Mouse (Mus musculus) stomach, embryonic 16.5 days (tissue): ENCODE data around the gene Sun3. TPM values are rescaled to one million over a fixed set of nuclear protein-coding genes. Genes with fewer than 3 reads are reported as not detected.

Experiments
- ATAC-seq: fragments of 200-750 bp; cut with Nextera tagmentation; 2 replicates; pipeline ENCODE4 v1.8.0; 2017; ENCODE audit warnings: moderate number of reproducible peaks, moderate TSS enrichment; ENCODE audit not compliant: insufficient read depth, low FRiP score
- H3K27ac ChIP-seq: fragments of 300-500 bp; sonication (generic); 2 replicates; pipeline ENCODE4 v1.5.1; 2014; ENCODE audit warnings: low read length
- H3K27me3 ChIP-seq: fragments of 300-500 bp; sonication (generic); 2 replicates; pipeline ENCODE4 v1.6.1; 2014; ENCODE audit warnings: low read length, control low read depth, mixed read lengths; ENCODE audit not compliant: control insufficient read depth, insufficient read depth
- H3K36me3 ChIP-seq: fragments of 300-500 bp; sonication (generic); 2 replicates; pipeline ENCODE4 v1.6.1; 2014; ENCODE audit warnings: low read length; ENCODE audit not compliant: control insufficient read depth, insufficient read depth
- H3K4me1 ChIP-seq: fragments of 300-500 bp; sonication (generic); 2 replicates; pipeline ENCODE4 v1.6.1; 2014; ENCODE audit warnings: low read length, control low read depth, mixed read lengths; ENCODE audit not compliant: control insufficient read depth, insufficient read depth
- H3K4me2 ChIP-seq: fragments of 300-500 bp; sonication (generic); 2 replicates; pipeline ENCODE4 v1.6.1; 2014; ENCODE audit warnings: low read depth, low read length, mixed read lengths
- H3K4me3 ChIP-seq: fragments of 300-500 bp; sonication (generic); replicated peaks from 2 replicates; pipeline ENCODE4 v1.5.1; 2014; ENCODE audit warnings: mild to moderate bottlenecking, low read length
- H3K9ac ChIP-seq: fragments of 300-500 bp; sonication (generic); 2 replicates; pipeline ENCODE4 v1.6.1; 2014; ENCODE audit warnings: low read length
- H3K9me3 ChIP-seq: fragments of 300-500 bp; sonication (generic); replicated peaks from 2 replicates; pipeline ENCODE4 v1.6.1; 2016; ENCODE audit warnings: low read length, control low read depth; ENCODE audit not compliant: control insufficient read depth
- WGBS: fragments of 180-500 bp; shearing (Covaris S2); extraction: QIAGEN DNeasy Blood & Tissue Kit; methylation state at CpG from one replicate; pipeline ENCODE4 v1.1.7; 2014; 5-methylcytosine and 5-hydroxymethylcytosine counted together
- polyA plus RNA-seq: library from polyadenylated mRNA; unstranded; fragments of >200 nt; fragmentation: Nextera tagmentation; extraction: Ambion mirVana; gene quantifications from 2 replicates; pipeline ENCODE4 v1.2.1, GENCODE M21; 2015

The Sun3 gene
- 0.15 and 0.84 TPM in 2 replicates for polyA plus RNA-seq

DNA sequence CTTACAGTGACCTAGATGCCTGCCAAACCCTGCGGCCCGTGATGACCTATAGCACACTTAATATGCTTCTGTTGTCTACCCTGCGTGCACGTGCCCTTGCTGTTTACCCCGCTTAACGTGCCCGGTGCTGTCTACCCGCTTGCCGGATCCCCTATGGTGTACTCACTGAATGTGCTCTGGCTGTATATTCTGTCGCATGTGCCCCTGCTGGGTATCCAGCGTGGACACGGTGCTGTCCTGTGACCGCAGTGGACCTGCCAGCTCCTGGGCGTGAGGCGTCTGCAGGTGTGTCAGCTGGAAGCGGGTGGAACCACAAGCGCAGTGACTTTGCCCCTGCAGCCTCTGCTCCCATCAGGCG, at the start of gene Sun3:
TSS of gene Sun3 (minus strand) at position 289 of the 358 bp plus-strand sequence.
- H3K4me2 ChIP-seq, result peak within 1 kb of the TSS; percentile 78
- peak within 1 kb of the TSS; percentile 36 for H3K9ac ChIP-seq
- H3K27me3 ChIP-seq, result no peaks in the 10 kb centered on the region
- no peaks in the 10 kb centered on the region for H3K9me3 ChIP-seq
- no peaks in the 10 kb centered on the region for H3K36me3 ChIP-seq
- no peaks in the 10 kb centered on the region for H3K4me1 ChIP-seq
- H3K4me3 ChIP-seq, result peak within 1 kb of the TSS; percentile 60
- peak; percentile 72 for ATAC-seq
- no peak within 1 kb of the TSS for H3K27ac ChIP-seq
- WGBS, result 1% methylated on average over 18 of the region's 18 CpGs

DNA sequence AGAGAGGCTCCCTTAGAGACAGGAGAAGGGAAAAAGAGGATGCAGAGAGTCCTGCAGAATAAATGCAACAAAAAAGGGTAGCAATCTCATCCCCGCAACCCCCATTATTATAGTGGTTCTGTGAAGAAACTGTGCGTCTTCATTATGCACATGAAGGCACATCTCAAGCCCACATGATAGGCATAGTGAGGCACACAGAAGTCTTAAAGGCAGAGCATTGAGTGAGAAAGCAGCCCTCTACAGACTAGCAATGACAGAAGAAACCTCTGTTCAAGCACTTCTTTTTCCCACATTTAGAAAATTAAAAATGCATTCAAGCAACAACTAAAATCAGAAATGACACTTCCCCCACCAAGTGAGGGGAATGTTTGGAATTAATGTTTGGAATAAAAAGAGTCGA, 27.7 kb upstream of the Sun3 start:
- no peak overlapping the region for H3K9ac ChIP-seq
- H3K27me3 ChIP-seq, result no peaks in the 10 kb centered on the region
- no peaks in the 10 kb centered on the region for H3K4me1 ChIP-seq
- H3K4me2 ChIP-seq, result no peak overlapping the region
- H3K36me3 ChIP-seq, result no peaks in the 10 kb centered on the region
- H3K4me3 ChIP-seq, result no peak overlapping the region
- H3K9me3 ChIP-seq, result no peaks in the 10 kb centered on the region
- ATAC-seq, result no peak
- H3K27ac ChIP-seq, result no peak overlapping the region
- WGBS, result 86% methylated on average over 3 of the region's 3 CpGs

DNA sequence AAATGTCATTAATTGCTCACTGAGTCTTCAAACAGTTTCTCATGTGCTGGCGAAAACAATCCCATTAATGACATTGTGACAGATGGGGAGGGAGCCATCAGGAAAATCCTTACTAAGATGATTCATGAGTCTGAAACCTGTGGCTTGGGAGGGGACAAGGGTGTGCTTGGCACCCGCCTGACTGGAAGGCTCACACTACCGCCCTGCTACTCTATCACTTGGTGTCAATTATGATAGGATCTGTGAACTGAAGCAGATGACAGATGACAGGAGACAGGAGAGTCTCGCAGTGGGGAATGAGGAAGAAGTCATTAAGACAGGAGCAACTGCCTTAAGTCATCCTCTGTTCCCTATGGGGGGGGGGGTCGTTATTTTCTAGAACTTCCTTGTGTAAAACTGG, 11.7 kb upstream of the Sun3 start:
- peak; percentile 44; the same call in 1 of the 2 replicates for ATAC-seq
- Histone ChIP-seq H3K9me3 (no peaks in the 10 kb centered on the region), H3K4me1 (no peaks in the 10 kb centered on the region), H3K27ac (no peak overlapping the region), H3K27me3 (no peaks in the 10 kb centered on the region), H3K36me3 (no peaks in the 10 kb centered on the region), H3K4me2 (no peak overlapping the region), H3K9ac (no peak overlapping the region), H3K4me3 (no peak overlapping the region)
- WGBS, result 33% methylated on average over 5 of the region's 5 CpGs

DNA sequence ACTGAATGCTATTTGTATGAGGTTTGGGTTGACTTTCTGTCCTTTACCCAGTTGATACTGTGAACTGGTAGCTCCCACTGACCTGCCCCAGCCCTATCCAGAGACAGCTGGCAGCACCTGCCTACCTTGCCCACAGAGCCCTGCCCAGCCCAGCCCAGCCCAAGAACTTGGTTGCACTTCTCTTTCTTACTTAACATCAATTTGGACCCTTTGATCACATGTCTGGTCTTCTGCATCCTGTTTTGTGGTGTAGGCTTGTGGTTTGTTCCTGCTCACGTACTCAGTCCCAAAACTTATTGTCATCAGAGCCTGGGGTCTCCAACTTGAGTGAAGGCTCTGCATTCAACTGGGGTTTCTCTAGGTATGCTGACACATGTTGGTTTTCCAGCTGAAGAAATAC, 11.2 kb upstream of the Sun3 start:
- Histone ChIP-seq H3K27me3 (no peaks in the 10 kb centered on the region), H3K36me3 (no peaks in the 10 kb centered on the region), H3K4me2 (no peak overlapping the region), H3K9me3 (no peaks in the 10 kb centered on the region), H3K27ac (no peak overlapping the region), H3K9ac (no peak overlapping the region), H3K4me3 (no peak overlapping the region), H3K4me1 (no peaks in the 10 kb centered on the region)
- no peak for ATAC-seq
- 74% methylated on average over 1 of the region's 1 CpGs for WGBS

DNA sequence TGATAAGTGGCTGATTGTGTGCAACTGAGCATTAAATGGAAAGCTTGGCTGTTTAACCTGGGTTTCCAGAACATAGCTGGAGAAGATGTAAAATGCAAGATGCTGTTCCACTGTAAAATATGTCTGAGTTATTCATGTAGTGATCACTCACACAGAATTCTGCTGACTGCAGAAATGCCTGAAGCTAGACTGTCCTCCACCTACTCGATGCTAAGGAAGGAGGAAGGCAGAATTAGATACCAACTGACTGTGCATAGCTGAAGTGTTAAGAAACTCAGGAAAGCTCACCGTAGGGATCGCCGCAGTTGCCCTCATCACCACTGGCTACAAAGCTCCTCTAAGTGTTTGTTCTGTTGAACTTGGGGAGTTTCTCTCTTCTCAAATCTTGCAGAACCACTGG, 8.9 kb upstream of the Sun3 start:
- no peak overlapping the region for H3K9ac ChIP-seq
- no peak overlapping the region for H3K27ac ChIP-seq
- H3K27me3 ChIP-seq, result no peaks in the 10 kb centered on the region
- no peak for ATAC-seq
- H3K4me3 ChIP-seq, result no peak overlapping the region
- no peaks in the 10 kb centered on the region for H3K36me3 ChIP-seq
- H3K9me3 ChIP-seq, result no peaks in the 10 kb centered on the region
- no peak overlapping the region for H3K4me2 ChIP-seq
- WGBS, result 89% methylated on average over 4 of the region's 4 CpGs
- no peaks in the 10 kb centered on the region for H3K4me1 ChIP-seq

DNA sequence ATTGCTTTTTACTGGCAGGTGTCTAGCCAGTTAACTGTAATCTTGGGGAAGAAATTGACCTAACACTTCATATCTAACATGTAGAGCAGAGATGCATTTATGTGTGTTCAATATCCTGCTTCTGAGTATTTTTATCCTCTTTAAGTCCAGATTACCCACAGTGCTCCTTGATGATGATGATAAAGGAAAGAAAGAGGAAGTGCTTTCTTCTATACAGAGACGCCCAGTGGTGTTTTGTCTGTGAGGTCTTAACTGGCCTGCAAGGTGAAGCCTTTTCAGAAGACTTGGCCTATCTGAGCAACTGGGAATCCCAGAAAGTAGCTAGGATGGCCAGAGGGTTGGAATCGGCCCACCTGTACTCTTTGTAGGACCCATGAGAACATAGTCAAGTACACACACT, 8.1 kb upstream of the Sun3 start:
- 77% methylated on average over 2 of the region's 2 CpGs for WGBS
- no peak for ATAC-seq

DNA sequence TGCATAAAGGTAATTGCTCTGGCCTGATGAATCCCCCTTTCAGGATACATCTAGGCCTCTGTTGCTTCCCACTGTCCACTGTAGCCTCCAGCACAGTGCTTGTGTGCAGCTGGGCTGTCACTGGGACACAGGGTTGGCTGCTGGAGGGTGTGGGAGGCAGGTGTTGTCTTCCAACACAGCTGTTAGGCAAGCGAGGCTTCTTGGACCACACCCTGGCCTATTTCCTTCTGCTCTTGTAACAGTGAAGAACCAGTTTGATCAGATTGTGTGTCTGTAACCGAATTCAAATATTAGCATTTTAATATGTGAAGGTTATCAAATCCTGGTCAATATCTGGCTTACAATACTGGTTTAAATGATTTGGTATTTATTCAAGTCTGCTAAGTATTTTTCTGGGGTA, 3.1 kb upstream of the Sun3 start:
- 56% methylated on average over 2 of the region's 2 CpGs for WGBS
- H3K36me3 ChIP-seq, result no peaks in the 10 kb centered on the region
- no peaks in the 10 kb centered on the region for H3K9me3 ChIP-seq
- H3K9ac ChIP-seq, result no peak overlapping the region
- ATAC-seq, result no peak
- H3K27ac ChIP-seq, result no peak overlapping the region
- H3K4me2 ChIP-seq, result no peak overlapping the region
- H3K4me1 ChIP-seq, result no peaks in the 10 kb centered on the region
- no peaks in the 10 kb centered on the region for H3K27me3 ChIP-seq
- no peak overlapping the region for H3K4me3 ChIP-seq

More for the DNA sequence above, 8.1 kb upstream of the Sun3 start:
- H3K27me3 ChIP-seq, result no peaks in the 10 kb centered on the region
- no peaks in the 10 kb centered on the region for H3K36me3 ChIP-seq
- no peaks in the 10 kb centered on the region for H3K9me3 ChIP-seq
- no peak overlapping the region for H3K27ac ChIP-seq
- no peak overlapping the region for H3K9ac ChIP-seq
- no peak overlapping the region for H3K4me3 ChIP-seq
- H3K4me2 ChIP-seq, result no peak overlapping the region
- H3K4me1 ChIP-seq, result no peaks in the 10 kb centered on the region

DNA sequence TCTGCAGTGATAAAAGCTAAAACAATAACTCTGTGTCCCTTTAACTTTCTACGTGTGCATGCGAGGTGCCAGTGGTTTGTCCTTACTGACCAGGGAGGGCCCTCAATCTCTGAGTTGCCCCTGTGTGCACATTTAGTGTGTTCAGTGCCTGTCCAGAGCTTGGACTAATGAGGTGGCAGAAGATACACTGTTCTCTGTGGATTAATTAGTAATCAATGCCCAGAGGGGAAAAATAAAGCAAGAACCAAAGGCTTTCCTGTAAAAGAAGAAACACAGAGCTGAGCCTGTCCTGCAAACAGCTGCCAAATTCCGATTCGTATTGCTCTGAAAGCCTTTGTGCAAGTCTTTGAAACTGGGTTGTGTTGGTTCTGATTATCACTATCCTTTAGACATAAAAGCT, 1.4 kb upstream of the Sun3 start:
- WGBS, result 79% methylated on average over 4 of the region's 4 CpGs
- Histone ChIP-seq H3K4me1 (no peaks in the 10 kb centered on the region), H3K27me3 (no peaks in the 10 kb centered on the region), H3K27ac (no peak overlapping the region), H3K9ac (no peak overlapping the region), H3K4me3 (no peak overlapping the region), H3K9me3 (no peaks in the 10 kb centered on the region), H3K4me2 (no peak overlapping the region), H3K36me3 (no peaks in the 10 kb centered on the region)
- ATAC-seq, result no peak

DNA sequence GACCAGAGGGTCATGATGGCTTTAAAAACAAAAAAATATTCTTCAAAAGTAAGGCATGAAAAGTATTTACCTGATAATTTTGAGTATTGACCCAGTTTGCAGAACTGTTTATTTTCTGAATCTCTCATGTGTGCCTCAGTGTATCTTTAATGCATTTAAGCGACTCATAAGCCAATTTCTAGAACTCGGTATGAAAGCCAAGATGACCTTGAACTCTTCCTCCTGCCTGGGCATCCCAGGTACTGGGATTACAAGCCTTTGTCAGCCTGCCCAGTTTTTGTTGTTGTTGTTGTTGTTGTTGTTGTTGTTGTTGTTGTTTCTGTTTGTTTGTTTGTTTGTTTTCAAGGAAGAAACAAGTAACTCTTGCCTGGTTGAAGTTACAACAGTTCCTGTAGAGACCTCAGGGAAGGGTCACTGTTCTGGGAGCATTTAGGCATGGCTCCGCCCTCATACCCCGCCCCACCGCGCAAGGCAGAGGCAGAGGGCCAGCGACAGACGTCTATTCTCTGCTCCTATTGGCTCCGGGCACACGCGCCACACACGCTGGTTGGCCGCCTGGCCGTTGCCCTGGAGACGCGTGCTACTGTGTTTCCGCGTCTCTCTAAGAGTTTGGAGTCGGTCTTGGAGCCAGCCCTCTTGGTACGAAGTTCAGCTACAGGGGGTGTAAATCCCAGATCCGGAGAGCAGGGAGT, 634 bp downstream of the Sun3 start, which contains the start of gene Gm11992:
TSS of gene Gm11992 (plus strand) at position 584 of the 692 bp plus-strand sequence.
- WGBS, result 4% methylated on average over 21 of the region's 21 CpGs
- no peaks in the 10 kb centered on the region for H3K4me1 ChIP-seq
- H3K27me3 ChIP-seq, result no peaks in the 10 kb centered on the region
- no peaks in the 10 kb centered on the region for H3K36me3 ChIP-seq
- no peaks in the 10 kb centered on the region for H3K9me3 ChIP-seq
- H3K27ac ChIP-seq, result no peak within 1 kb of the TSS
- peak; percentile 99 for ATAC-seq
- peak within 1 kb of the TSS; percentile 36 for H3K9ac ChIP-seq
- H3K4me2 ChIP-seq, result peak within 1 kb of the TSS; percentile 78
- peak within 1 kb of the TSS; percentile 60 for H3K4me3 ChIP-seq
